Mouse (Mus musculus) gastrocnemius, postnatal 14 days (tissue): Measurements from ENCODE around the gene Mtm1. TPM values are rescaled to one million over a fixed set of nuclear protein-coding genes. Genes with fewer than 3 reads are reported as not detected.
"Not testable (repeated sequence)": the region's sequence is repeated elsewhere in the genome, so short reads cannot be mapped to it uniquely, and the experiment has no call there.

Experiments used
- DNase-seq: peaks from one replicate; pipeline ENCODE4 v3.0.0; 2021; ENCODE audit warnings: mixed read lengths
- intact Hi-C: fragments of 180-260 bp; cut with DNase I; formaldehyde crosslinking; loops from one replicate; pipeline ENCODE4 v1.15.1; 2025; ENCODE audit warnings: low total_unique reads
- total RNA-seq, 2 experiments: library from RNA; stranded (reverse); gene quantifications; 2 replicates each; pipeline ENCODE4 v1.2.3; 2021

The Mtm1 gene
- total RNA-seq, 2 experiments from 2014 or later: 8.9 to 10.1 TPM

GRCm38 (mm10) chrX:71264316-71264715, 53.7 kb downstream of the Mtm1 start:
- intact Hi-C loops: no loop called here
- DNase-seq: no peak

DNA sequence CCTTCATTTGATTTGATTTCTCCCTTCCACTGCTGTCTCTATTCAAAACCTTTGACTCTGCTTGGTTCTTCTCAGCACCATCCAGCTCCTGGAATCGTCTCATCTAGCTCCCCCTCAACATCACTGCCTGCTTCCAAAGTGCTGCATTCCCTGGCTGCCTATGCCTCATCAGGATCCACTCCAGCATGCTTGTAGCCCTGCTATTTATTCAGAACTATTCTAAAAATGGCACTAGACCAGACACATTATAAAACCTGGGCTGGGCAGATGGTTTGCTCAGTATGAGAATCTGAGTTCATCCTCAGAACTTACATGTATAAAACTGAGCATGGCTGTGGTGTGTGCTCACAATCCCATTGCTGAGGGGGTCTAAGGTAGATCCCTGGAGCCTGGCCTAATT, 58.4 kb downstream of the Mtm1 start:
- DNase-seq: no peak
- intact Hi-C loops: no loop called here

- intact Hi-C loops: no loop called here
- no peak for DNase-seq
Observed at GRCm38 (mm10) chrX:71274150-71274549, 63.6 kb downstream of the Mtm1 start.

DNA sequence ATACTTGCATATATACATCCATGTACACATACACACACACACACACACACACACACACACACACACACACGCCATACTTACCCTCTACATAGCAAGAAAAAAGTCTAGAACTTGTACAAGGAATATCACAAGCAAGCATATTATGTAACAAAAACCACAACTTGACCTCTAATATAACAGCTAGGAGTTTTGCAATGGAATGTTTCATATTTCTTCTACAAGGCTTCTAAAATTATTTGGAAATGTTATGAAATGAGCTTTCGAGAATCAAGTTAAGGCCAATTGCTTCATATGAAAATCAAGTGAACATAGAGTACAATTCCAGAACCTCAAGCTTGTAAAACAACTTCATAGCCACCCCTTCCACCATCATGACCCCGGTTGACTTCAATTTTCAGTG, 74.9 kb downstream of the Mtm1 start:
- DNase-seq: no peak
- intact Hi-C loops: no loop called here

GRCm38 (mm10) chrX:71287088-71287487, 76.5 kb downstream of the Mtm1 start:
- DNase-seq: no peak
- intact Hi-C loops: no loop called here

GRCm38 (mm10) chrX:71294191-71294590, 83.6 kb downstream of the Mtm1 start:
- no peak for DNase-seq
- intact Hi-C loops: no loop called here

DNA sequence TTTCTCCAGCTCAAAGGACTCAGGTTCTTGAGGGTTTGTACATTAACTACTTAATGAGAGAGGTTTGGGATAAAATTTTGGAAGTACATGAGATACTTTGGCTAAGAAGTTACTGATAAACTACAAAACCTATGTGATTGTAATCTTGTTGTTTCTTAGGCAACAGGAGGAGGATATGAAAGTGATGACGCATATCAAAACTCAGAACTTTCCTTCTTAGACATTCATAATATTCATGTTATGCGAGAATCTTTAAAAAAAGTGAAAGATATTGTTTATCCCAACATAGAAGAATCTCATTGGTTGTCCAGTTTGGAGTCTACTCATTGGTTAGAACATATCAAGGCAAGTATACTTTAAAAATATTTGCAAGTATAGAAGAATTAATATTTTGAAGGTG, 85.4 kb downstream of the Mtm1 start:
- intact Hi-C loops: no loop called here

DNA sequence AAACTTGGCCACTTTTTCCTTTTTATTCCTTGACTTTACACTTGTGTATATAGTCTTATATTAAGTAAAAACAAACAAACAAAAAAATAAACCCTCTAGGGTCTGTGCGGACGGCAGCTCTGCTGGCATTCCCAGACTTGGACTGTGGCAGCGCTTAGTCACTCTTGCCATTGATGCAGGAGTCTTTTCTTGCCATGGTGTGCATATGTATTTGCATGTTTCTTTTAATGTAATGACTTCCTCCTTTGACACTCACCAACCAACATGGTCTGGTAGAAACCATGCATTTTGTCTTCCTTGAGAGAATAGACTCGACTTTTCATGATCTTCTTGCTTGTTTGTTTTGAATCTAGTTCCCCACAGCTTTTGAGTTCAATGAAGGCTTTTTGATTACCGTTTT, 91.6 kb downstream of the Mtm1 start:
- intact Hi-C loops: no loop called here
- no peak for DNase-seq

More for the DNA sequence above, 85.4 kb downstream of the Mtm1 start:
- DNase-seq: no peak

DNA sequence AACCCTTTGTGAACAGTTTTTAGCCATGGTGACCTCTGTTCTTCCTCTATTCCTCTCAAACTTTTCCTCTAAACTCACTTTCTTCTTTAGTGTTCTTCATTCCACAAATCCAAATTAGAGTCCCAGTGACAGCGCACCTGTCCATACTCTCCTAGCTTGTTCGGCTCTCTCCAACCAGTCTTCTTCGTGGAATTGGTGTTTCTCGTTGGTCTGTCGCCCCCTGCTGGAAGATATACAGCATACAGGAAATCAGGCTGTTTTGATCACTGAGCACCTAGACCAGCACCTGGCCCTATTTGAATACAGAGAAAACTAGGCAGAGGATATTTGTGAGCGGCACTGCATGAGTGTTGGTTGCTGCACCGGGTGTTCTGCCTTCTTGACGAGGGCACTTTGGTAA, 100.7 kb downstream of the Mtm1 start:
- DNase-seq: peak; percentile 19
- intact Hi-C loops: no loop called here

GRCm38 (mm10) chrX:71314380-71314779, 103.8 kb downstream of the Mtm1 start:
- intact Hi-C loops: no loop called here

DNA sequence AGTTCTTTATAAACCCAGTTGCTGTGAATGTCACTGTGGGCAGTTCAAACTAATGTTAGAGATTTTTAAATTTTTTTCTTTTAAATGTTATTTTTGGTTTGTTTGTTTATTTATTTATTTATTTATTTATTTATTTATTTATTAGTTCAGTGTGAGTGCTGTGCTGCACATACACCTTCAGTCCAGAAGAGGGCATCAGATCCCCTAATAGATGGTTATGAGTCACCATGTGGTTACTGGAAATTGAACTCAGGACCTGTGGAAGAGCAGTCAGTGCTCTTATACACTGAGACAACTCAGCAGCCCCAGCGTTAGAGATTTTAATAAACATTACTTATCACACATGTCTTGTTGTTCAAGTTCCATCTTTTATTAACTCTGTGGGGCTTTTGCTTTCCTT, 141.5 kb downstream of the Mtm1 start:
- intact Hi-C loops: no loop called here
- no peak for DNase-seq

More at GRCm38 (mm10) chrX:71314380-71314779, 103.8 kb downstream of the Mtm1 start:
- no peak for DNase-seq

GRCm38 (mm10) chrX:71355331-71355730, 144.8 kb downstream of the Mtm1 start:
- intact Hi-C loops: no loop called here
- no peak for DNase-seq

DNA sequence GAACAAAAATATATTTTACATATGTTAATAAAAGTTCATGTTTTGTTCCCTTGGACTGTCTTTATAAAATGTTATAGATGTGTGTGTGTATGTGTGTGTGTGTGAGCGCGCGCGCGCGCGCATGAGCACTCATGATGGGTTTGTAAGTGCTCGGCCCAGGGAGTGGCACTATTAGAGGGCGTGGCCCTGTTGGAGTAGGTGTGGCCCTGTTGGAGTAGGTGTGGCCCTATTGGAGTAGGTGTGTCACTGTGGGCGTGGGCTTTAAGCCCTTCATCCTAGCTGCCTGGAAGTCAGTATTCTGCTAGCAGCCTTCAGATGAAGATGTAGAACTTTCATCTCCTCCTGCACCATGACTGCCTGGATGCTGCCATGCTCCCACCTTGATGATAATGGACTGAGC, 151.2 kb downstream of the Mtm1 start:
- intact Hi-C loops, DNase-seq: not testable (repeated sequence)

GRCm38 (mm10) chrX:71364062-71364461, 153.5 kb downstream of the Mtm1 start:
- intact Hi-C loops: no loop called here
- DNase-seq: no peak

DNA sequence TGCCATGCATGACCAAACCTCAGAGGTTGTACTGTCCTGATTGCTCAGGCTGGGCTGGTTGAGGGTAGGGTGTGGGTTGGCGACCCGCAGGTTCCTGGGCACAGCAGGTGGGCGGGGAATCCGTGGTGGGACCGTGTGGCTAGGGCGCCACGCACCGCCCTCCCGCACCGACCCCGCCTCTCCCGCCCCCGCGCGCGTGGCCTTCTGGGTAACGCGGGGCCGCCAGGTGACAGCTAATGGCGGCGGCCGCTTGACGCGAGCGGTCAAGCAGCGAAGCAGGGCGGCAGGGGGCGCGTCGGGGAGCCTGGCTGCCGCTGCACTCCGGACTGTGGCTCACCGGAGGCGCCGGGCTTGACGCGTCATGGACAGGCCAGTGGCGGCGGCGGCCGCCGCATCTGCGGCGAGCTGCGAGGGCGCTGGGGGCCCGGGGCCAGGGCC, 154.0 kb downstream of the Mtm1 start, which contains the start of gene Mtmr1:
Mtmr1 (plus strand) TSS at position 207 of the 438 bp plus-strand sequence.
- peak; percentile 80 for DNase-seq
- intact Hi-C loops: no loop called here

DNA sequence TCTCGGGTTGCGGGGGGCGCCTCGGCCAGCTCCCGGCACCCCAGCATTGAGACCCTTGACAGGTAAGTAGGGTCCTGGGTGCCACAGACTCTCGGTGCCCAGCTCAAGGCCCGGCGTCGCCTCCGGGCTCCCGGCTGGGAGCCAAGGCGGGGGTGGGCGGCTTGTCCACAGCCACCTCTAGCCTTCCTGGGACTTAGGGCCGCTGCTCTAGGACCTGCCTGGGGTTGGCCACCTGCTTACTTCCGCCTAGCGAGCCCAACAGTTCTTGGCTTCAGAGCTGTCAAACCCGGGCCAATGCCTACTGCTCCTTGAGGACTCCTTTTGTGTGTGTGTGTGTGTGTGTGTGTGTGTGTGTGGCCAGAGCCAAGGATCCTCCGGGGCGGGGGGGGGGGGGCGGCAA, 154.4 kb downstream of the Mtm1 start:
- intact Hi-C loops: no loop called here
- DNase-seq: peak; percentile 13

Other genes with a start within 250 kb of the Mtm1 start
- gene Mamld1, start 160.5 kb upstream of the Mtm1 start, total RNA-seq: 1 to 10 TPM; 3.0 to 3.8 TPM
- 10 to 100 TPM; 19.4 to 24.3 TPM for gene Mtmr1, start 154.0 kb downstream of the Mtm1 start, total RNA-seq